Mouse (Mus musculus) liver, postnatal 0 days (tissue): ENCODE measurements around the gene Isca2. TPM values are rescaled to one million over a fixed set of nuclear protein-coding genes. Genes with fewer than 3 reads are reported as not detected.

Experiments used
- ATAC-seq: fragments of 200-750 bp; cut with Nextera tagmentation; 2 replicates; pipeline ENCODE4 v1.8.0; 2017; ENCODE audit warnings: mild to moderate bottlenecking, moderate library complexity
- DNase-seq: peaks from one replicate; pipeline ENCODE4 v3.0.0-alpha.2; 2016
- H3K27ac ChIP-seq: fragments of 300-500 bp; sonication (generic); 2 replicates; pipeline ENCODE4 v1.5.1; 2014; ENCODE audit warnings: antibody characterized with exemption, moderate library complexity, mild to moderate bottlenecking, low read depth
- H3K27me3 ChIP-seq: fragments of 300-500 bp; sonication (generic); 2 replicates; pipeline ENCODE4 v1.6.1; 2014; ENCODE audit warnings: low read length, control low read depth, mixed read lengths; ENCODE audit not compliant: insufficient read depth
- H3K36me3 ChIP-seq: fragments of 300-500 bp; sonication (generic); replicated peaks from 2 replicates; pipeline ENCODE4 v1.6.1; 2014; ENCODE audit warnings: mild to moderate bottlenecking, control low read depth, low read length, moderate library complexity, mixed read lengths; ENCODE audit not compliant: insufficient read depth
- H3K4me1 ChIP-seq: fragments of 300-500 bp; sonication (generic); 2 replicates; pipeline ENCODE4 v1.6.1; 2014; ENCODE audit warnings: antibody characterized with exemption, mild to moderate bottlenecking, control low read depth; ENCODE audit not compliant: insufficient read depth
- H3K4me2 ChIP-seq: fragments of 300-500 bp; sonication (generic); 2 replicates; pipeline ENCODE4 v1.6.1; 2014; ENCODE audit warnings: low read depth, mild to moderate bottlenecking, low read length, moderate library complexity, mixed read lengths
- H3K4me3 ChIP-seq: fragments of 300-500 bp; sonication (generic); 2 replicates; pipeline ENCODE4 v1.5.1; 2014; ENCODE audit warnings: low read depth, low read length
- H3K9ac ChIP-seq: fragments of 300-500 bp; sonication (generic); replicated peaks from 2 replicates; pipeline ENCODE4 v1.6.1; 2014; ENCODE audit warnings: mild to moderate bottlenecking, moderate library complexity
- H3K9me3 ChIP-seq: fragments of 300-500 bp; sonication (generic); 2 replicates; pipeline ENCODE4 v1.6.1; 2016; ENCODE audit warnings: mild to moderate bottlenecking, control low read depth, low read length, mixed read lengths
- CTCF ChIP-seq: sonication (generic); IDR thresholded peaks from 2 replicates; pipeline ENCODE4 v1.5.1; 2016; ENCODE audit warnings: antibody characterized with exemption, low read depth
- EP300 ChIP-seq: IDR thresholded peaks from 2 replicates; pipeline ENCODE4 v1.6.1; 2016; ENCODE audit warnings: antibody characterized with exemption, low read depth, mild to moderate bottlenecking
- WGBS: fragments of 180-500 bp; shearing (Covaris S2); extraction: QIAGEN DNeasy Blood & Tissue Kit; methylation state at CpG from one replicate; pipeline ENCODE4 v1.1.7; 2014; ENCODE audit not compliant: insufficient replicate concordance; 5-methylcytosine and 5-hydroxymethylcytosine counted together
- polyA plus RNA-seq: library from polyadenylated mRNA; unstranded; fragments of >200 nt; fragmentation: Nextera tagmentation; extraction: Ambion mirVana; gene quantifications from 2 replicates; pipeline ENCODE4 v1.2.1, GENCODE M21; 2015

Isca2 gene
- 97.5 and 99.9 TPM in 2 replicates for polyA plus RNA-seq

DNA sequence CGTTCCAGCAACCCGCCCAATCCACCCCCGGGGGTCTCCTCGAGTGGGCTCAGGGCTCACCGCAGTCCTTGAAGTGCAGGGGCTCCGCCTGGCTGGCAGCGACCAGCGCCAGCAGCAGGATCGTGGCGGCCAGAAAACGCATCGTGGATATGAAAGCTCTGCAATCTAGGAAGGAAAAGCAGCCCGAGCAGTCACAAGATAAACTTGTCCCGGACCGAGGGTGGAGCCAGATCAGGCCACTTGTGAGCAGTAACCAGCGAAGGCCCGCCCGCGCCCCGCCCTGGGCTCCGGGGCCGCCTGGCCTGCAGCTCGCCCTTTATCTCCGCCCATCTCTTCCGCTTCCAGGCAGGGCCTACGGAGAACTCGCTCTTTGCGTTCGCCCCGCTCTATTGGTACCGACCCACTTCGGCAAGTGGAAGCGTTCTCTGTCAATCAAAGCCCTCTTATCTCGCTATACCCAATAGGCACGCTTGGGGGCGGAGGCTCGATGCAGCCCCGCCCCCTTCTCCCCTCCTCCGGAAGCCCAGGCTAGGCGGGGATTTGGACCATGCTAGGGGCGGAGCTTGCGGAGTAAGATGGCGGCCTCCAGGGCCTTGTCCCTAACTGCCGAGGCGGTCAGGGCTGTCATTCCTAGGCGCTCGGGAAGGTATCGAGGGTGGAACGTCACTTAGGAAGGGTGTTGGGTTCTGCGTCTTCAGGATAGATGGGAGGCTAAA, at the start of gene Isca2, which contains the start of gene Npc2:
TSS of gene Isca2 (plus strand) at position 526 of the 716 bp plus-strand sequence.
TSS of gene Npc2 (minus strand) at position 427 of the 716 bp plus-strand sequence.
- peak within 1 kb of the TSS; percentile 90 for H3K9ac ChIP-seq
- 1% methylated on average over 50 of the region's 50 CpGs for WGBS
- peaks cover 6% of the 10 kb centered on the region; the same call in 1 of the 2 replicates for H3K36me3 ChIP-seq
- peak within 1 kb of the TSS; percentile 95 for H3K4me3 ChIP-seq
- peak within 1 kb of the TSS; percentile 90 for H3K4me2 ChIP-seq
- TF ChIP-seq CTCF (no peak), EP300 (peak; percentile 64)
- H3K27me3 ChIP-seq, result no peaks in the 10 kb centered on the region
- no peaks in the 10 kb centered on the region for H3K9me3 ChIP-seq
- peak; percentile 98 for DNase-seq
- peak; percentile 99 for ATAC-seq
- peaks cover 45% of the 10 kb centered on the region for H3K4me1 ChIP-seq
- peak within 1 kb of the TSS; percentile 97 for H3K27ac ChIP-seq

GRCm38 (mm10) chr12:84726391-84726790, 46.7 kb upstream of the Isca2 start:
- WGBS, result 64% methylated on average over 4 of the region's 4 CpGs
- H3K27me3 ChIP-seq, result no peaks in the 10 kb centered on the region
- H3K4me2 ChIP-seq, result no peak overlapping the region
- no peak overlapping the region for H3K4me3 ChIP-seq
- H3K4me1 ChIP-seq, result no peaks in the 10 kb centered on the region
- H3K27ac ChIP-seq, result no peak overlapping the region
- TF ChIP-seq EP300 (no peak), CTCF (no peak)
- H3K9ac ChIP-seq, result no peak overlapping the region
- H3K9me3 ChIP-seq, result no peaks in the 10 kb centered on the region
- ATAC-seq (no peak), DNase-seq (no peak)
- no peaks in the 10 kb centered on the region for H3K36me3 ChIP-seq

GRCm38 (mm10) chr12:84726986-84727385, 46.1 kb upstream of the Isca2 start:
- Histone ChIP-seq H3K36me3 (no peaks in the 10 kb centered on the region), H3K9ac (no peak overlapping the region), H3K4me2 (no peak overlapping the region), H3K27me3 (no peaks in the 10 kb centered on the region), H3K4me3 (no peak overlapping the region), H3K27ac (no peak overlapping the region), H3K4me1 (no peaks in the 10 kb centered on the region), H3K9me3 (no peaks in the 10 kb centered on the region)
- no peak for TF ChIP-seq EP300
- no peak for TF ChIP-seq CTCF
- 44% methylated on average over 4 of the region's 4 CpGs for WGBS
- no peak for DNase-seq
- no peak for ATAC-seq

DNA sequence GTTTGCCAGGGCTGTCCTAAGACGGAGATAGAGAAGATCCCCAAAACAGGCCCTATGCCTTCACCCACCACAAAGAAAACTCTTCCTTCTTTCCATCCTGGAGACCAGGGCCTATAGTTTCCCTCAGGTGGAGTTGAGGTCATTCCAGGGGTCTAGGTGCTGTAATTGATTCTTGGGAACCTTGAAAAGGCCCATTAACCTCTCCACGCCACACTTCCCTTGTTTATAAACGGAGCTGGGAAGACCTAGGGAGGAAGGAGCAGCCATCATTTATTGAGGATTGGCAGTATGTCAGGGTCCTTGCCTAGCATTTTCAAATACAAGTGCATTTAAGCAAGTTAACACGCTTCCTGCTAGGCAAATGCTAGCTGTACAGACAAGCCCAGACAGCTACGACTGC, 45.6 kb upstream of the Isca2 start:
- H3K4me1 ChIP-seq, result no peaks in the 10 kb centered on the region
- H3K36me3 ChIP-seq, result no peaks in the 10 kb centered on the region
- TF ChIP-seq CTCF, result no peak
- TF ChIP-seq EP300, result no peak
- no peaks in the 10 kb centered on the region for H3K9me3 ChIP-seq
- ATAC-seq (no peak), DNase-seq (no peak)
- H3K4me3 ChIP-seq, result no peak overlapping the region
- H3K4me2 ChIP-seq, result no peak overlapping the region
- WGBS, result 66% methylated on average over 5 of the region's 5 CpGs
- no peak overlapping the region for H3K9ac ChIP-seq
- H3K27me3 ChIP-seq, result no peaks in the 10 kb centered on the region
- H3K27ac ChIP-seq, result no peak overlapping the region

GRCm38 (mm10) chr12:84728421-84728820, 44.6 kb upstream of the Isca2 start:
- Histone ChIP-seq H3K4me3 (no peak overlapping the region), H3K9me3 (no peaks in the 10 kb centered on the region), H3K27ac (no peak overlapping the region), H3K27me3 (no peaks in the 10 kb centered on the region), H3K4me2 (no peak overlapping the region), H3K36me3 (no peaks in the 10 kb centered on the region), H3K9ac (no peak overlapping the region), H3K4me1 (no peaks in the 10 kb centered on the region)
- DNase-seq (no peak), ATAC-seq (no peak)
- no peak for TF ChIP-seq CTCF
- TF ChIP-seq EP300, result no peak
- WGBS, result 83% methylated on average over 10 of the region's 10 CpGs

DNA sequence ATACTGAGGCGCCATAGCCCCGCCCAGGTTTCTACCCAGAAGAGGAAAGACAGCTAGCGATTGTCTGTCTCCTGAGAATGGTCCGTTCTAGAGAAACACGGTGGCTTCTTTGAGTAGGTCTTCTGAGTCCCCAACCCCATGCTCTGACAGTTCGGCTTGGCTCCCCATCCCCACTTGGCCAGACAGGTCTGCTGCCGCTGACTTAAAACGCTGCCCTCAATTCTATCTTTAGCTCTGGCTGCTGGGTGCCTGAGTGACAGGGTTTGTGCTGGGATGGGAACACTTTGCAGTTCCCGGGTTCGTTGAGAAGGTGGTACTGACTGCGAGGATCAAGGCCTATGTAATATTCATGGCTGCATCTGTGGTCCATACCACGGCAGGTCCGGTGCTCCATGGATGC, 39.7 kb upstream of the Isca2 start:
- Histone ChIP-seq H3K27me3 (no peaks in the 10 kb centered on the region), H3K4me2 (no peak overlapping the region), H3K4me3 (no peak overlapping the region), H3K9me3 (no peaks in the 10 kb centered on the region), H3K9ac (no peak overlapping the region), H3K27ac (no peak overlapping the region), H3K36me3 (no peaks in the 10 kb centered on the region), H3K4me1 (no peaks in the 10 kb centered on the region)
- DNase-seq (no peak), ATAC-seq (no peak)
- no peak for TF ChIP-seq CTCF
- TF ChIP-seq EP300, result no peak
- 62% methylated on average over 13 of the region's 13 CpGs for WGBS
